Mouse (Mus musculus) heart, adult 2 months (tissue): ENCODE measurements at regions not wholly inside any gene's neighbourhood (a gene's known extent, or its start where the extent isn't known, plus 50 kb on each side); places are given as distances from the start of the nearest gene placed in this dataset.

Source experiments
- DNase-seq, 2 experiments: peaks; one replicate each; pipeline ENCODE4 v3.0.0; 2021
- H3K27ac ChIP-seq: fragments of 200-600 bp; 2 replicates; pipeline ENCODE4 v1.8.1; 2022
- H3K27me3 ChIP-seq: fragments of 200-500 bp; 2 replicates; pipeline ENCODE4 v1.6.1; 2012; ENCODE audit warnings: mild to moderate bottlenecking, low read length, inconsistent platforms, mixed read lengths; ENCODE audit not compliant: control insufficient read depth, insufficient read depth
- H3K36me3 ChIP-seq: fragments of 200-500 bp; 2 replicates; pipeline ENCODE4 v1.6.1; 2012; ENCODE audit warnings: low read length, inconsistent platforms; ENCODE audit not compliant: control insufficient read depth, insufficient read depth
- H3K4me1 ChIP-seq: fragments of 200-500 bp; 2 replicates; pipeline ENCODE4 v1.6.1; 2011; ENCODE audit warnings: low read length; ENCODE audit not compliant: control insufficient read depth, insufficient read depth
- H3K4me3 ChIP-seq: fragments of 200-600 bp; 2 replicates; pipeline ENCODE4 v1.8.1; 2022
- H3K79me2 ChIP-seq: fragments of 200-500 bp; replicated peaks from 2 replicates; pipeline ENCODE4 v1.6.1; 2012; ENCODE audit warnings: mild to moderate bottlenecking, inconsistent platforms, low read length, moderate library complexity, mixed read lengths; ENCODE audit not compliant: control insufficient read depth, insufficient read depth
- H3K9ac ChIP-seq: fragments of 200-500 bp; 2 replicates; pipeline ENCODE4 v1.6.1; 2012; ENCODE audit warnings: low read depth, mild to moderate bottlenecking, control low read depth, inconsistent platforms, low read length, mixed read lengths
- CTCF ChIP-seq: fragments of 200-600 bp; IDR thresholded peaks from 2 replicates; pipeline ENCODE4 v1.8.1; 2022; ENCODE audit warnings: antibody characterized with exemption, mild to moderate bottlenecking, moderate library complexity
- EP300 ChIP-seq: fragments of 200-500 bp; IDR thresholded peaks from 2 replicates; pipeline ENCODE4 v1.6.1; 2011; ENCODE audit warnings: low read depth, low read length, control low read depth; ENCODE audit not compliant: insufficient read depth
- POLR2A ChIP-seq: fragments of 200-500 bp; IDR thresholded peaks from 2 replicates; pipeline ENCODE4 v1.6.1; 2011; ENCODE audit warnings: mild to moderate bottlenecking, low read depth, low read length, control low read depth; ENCODE audit not compliant: insufficient read depth
- WGBS: fragments of 180-500 bp; shearing (Covaris S2); methylation state at CpG from one replicate; pipeline ENCODE4 v1.1.7; 2018; 5-methylcytosine and 5-hydroxymethylcytosine counted together
- intact Hi-C: fragments of 180-260 bp; cut with DNase I; formaldehyde crosslinking; loops from one replicate; pipeline ENCODE4 v1.15.1; 2025

- Histone ChIP-seq H3K36me3 (0 out of 2 replicates have a peak, but pooled peaks cover 2% of the 10 kb centered on the region), H3K27me3 (no peaks in the 10 kb centered on the region), H3K27ac (no peak overlapping the region), H3K79me2 (no peaks in the 10 kb centered on the region), H3K4me1 (peaks cover 7% of the 10 kb centered on the region), H3K4me3 (no peak overlapping the region), H3K9ac (no peak overlapping the region)
- 55% methylated on average over 7 of the region's 7 CpGs for WGBS
- no peak for DNase-seq
- intact Hi-C loops, result loop anchor here (10.0 kb wide), 1 partner anchor 304 kb away; no protein-coding TSS in a partner anchor
- TF ChIP-seq POLR2A (no peak), EP300 (no peak), CTCF (no peak)
These were observed 244.1 kb upstream of the Fat1 start for GRCm38 (mm10) chr8:44691140-44691539.

GRCm38 (mm10) chr8:44692036-44692688, 243.1 kb upstream of the Fat1 start:
- 73% methylated on average over 8 of the region's 8 CpGs for WGBS
- H3K4me1 ChIP-seq, result peaks cover 7% of the 10 kb centered on the region
- H3K27ac ChIP-seq, result no peak overlapping the region; the same call in 1 of the 2 replicates
- H3K79me2 ChIP-seq, result no peaks in the 10 kb centered on the region
- H3K9ac ChIP-seq, result no peak overlapping the region
- H3K4me3 ChIP-seq, result no peak overlapping the region
- DNase-seq, result no peak
- H3K36me3 ChIP-seq, result 0 out of 2 replicates have a peak, but pooled peaks cover 2% of the 10 kb centered on the region
- H3K27me3 ChIP-seq, result no peaks in the 10 kb centered on the region
- intact Hi-C loops, result loop anchor here (10.0 kb wide), 1 partner anchor 303 kb away; no protein-coding TSS in a partner anchor
- TF ChIP-seq CTCF, result no peak
- no peak for TF ChIP-seq POLR2A
- no peak for TF ChIP-seq EP300

GRCm38 (mm10) chr8:44694861-44695260, 240.4 kb upstream of the Fat1 start:
- H3K9ac ChIP-seq, result no peak overlapping the region
- H3K4me1 ChIP-seq, result peaks cover 7% of the 10 kb centered on the region
- no peaks in the 10 kb centered on the region for H3K27me3 ChIP-seq
- intact Hi-C loops, result loop anchor here (2.0 to 10.0 kb wide), 2 partner anchors 240 to 300 kb away; partner anchors contain the start of gene Fat1
- WGBS, result 29% methylated on average over 9 of the region's 9 CpGs
- H3K36me3 ChIP-seq, result 0 out of 2 replicates have a peak, but pooled peaks cover 2% of the 10 kb centered on the region
- H3K4me3 ChIP-seq, result peak overlapping the region; percentile 18; the same call in 1 of the 2 replicates
- H3K27ac ChIP-seq, result peak overlapping the region; percentile 64
- TF ChIP-seq POLR2A, result no peak
- TF ChIP-seq CTCF, result peak; percentile 10; the same call in 1 of the 2 replicates
- DNase-seq, result peak in 1 of 2 experiments; percentile 70
- no peaks in the 10 kb centered on the region for H3K79me2 ChIP-seq

GRCm38 (mm10) chr8:44696066-44696853, 239.0 kb upstream of the Fat1 start:
- H3K36me3 ChIP-seq, result 0 out of 2 replicates have a peak, but pooled peaks cover 2% of the 10 kb centered on the region
- peak overlapping the region; percentile 64 for H3K27ac ChIP-seq
- no peak overlapping the region for H3K4me3 ChIP-seq
- no peaks in the 10 kb centered on the region for H3K79me2 ChIP-seq
- no peaks in the 10 kb centered on the region for H3K27me3 ChIP-seq
- intact Hi-C loops, result loop anchor here (10.0 kb wide), 1 partner anchor 299 kb away; no protein-coding TSS in a partner anchor
- H3K9ac ChIP-seq, result no peak overlapping the region
- peak; percentile 54 to 55 for DNase-seq
- no peak for TF ChIP-seq POLR2A
- no peak for TF ChIP-seq EP300
- TF ChIP-seq CTCF, result no peak
- peaks cover 7% of the 10 kb centered on the region for H3K4me1 ChIP-seq
- WGBS, result 43% methylated on average over 9 of the region's 9 CpGs

- H3K4me1 ChIP-seq, result peaks cover 1% of the 10 kb centered on the region
- peak; percentile 37 for TF ChIP-seq CTCF
- no peak for TF ChIP-seq EP300
- no peak overlapping the region for H3K9ac ChIP-seq
- H3K36me3 ChIP-seq, result 0 out of 2 replicates have a peak, but pooled peaks cover 2% of the 10 kb centered on the region
- DNase-seq, result no peak
- H3K27ac ChIP-seq, result no peak overlapping the region
- intact Hi-C loops, result loop anchor here (10.0 kb wide), 1 partner anchor 295 kb away; no protein-coding TSS in a partner anchor
- no peaks in the 10 kb centered on the region for H3K79me2 ChIP-seq
- H3K4me3 ChIP-seq, result no peak overlapping the region
- WGBS, result 62% methylated on average over 18 of the region's 18 CpGs
- H3K27me3 ChIP-seq, result no peaks in the 10 kb centered on the region
These were observed 235.7 kb upstream of the Fat1 start for GRCm38 (mm10) chr8:44699384-44700105.
